Comparison of ENCODE assay signal across 8 mouse cellular contexts in genomic region chr10:81069836-81070235, GRCm38 (mm10). TPM values are rescaled to one million over a fixed set of nuclear protein-coding genes. Genes with fewer than 3 reads are reported as not detected.
DNase-seq lines count a peak whose midpoint lies in the region; ATAC-seq and TF ChIP-seq lines count a peak whose summit lies in the region.

Thop1 (plus strand) TSS chr10:81070035.

- DNase-seq in gastrocnemius, adult 8-10 months (ENCODE audit: low spot score in 2 of 2), result peak; percentile 91 to 98
- peak; percentile 99 for DNase-seq in hindlimb bud, embryonic 11.5 days (ENCODE audit: extremely low spot score, low read depth, low spot score)
- peak; percentile 85 to 98 for DNase-seq in left cerebral cortex, adult 8-10 months (ENCODE audit: low spot score in 2 of 2)
- peak; percentile 99 for DNase-seq in right cerebral cortex, postnatal 10 days (ENCODE audit: low spot score in 2 of 2)
- DNase-seq in urinary bladder, postnatal 25 days (ENCODE audit: low spot score), result peak; percentile 94

- peak; percentile 99 for ATAC-seq in activated CD4-positive, CD25-positive, alpha-beta regulatory T cell, adult 4 months

- no peak within 1 kb of the TSS for H3K27ac ChIP-seq in cortical plate, adult 2 months (ENCODE audit: insufficient read depth, low read length)

- TF ChIP-seq CTCF in cortical plate, adult 2 months (IDR thresholded peaks at IDR 0.05; ENCODE audit: extremely low read depth, insufficient read depth, low read length), result no peak

- peaks cover 3% of the 10 kb centered on the region; the same call in 1 of the 2 replicates for H3K4me1 ChIP-seq in cortical plate, adult 2 months (ENCODE audit: control insufficient read depth, insufficient read depth, low read length)
- H3K4me1 ChIP-seq in megakaryocyte, embryonic 14.5 days, result peaks cover 59% of the 10 kb centered on the region

- TF ChIP-seq POLR2A in cortical plate, adult 2 months (IDR thresholded peaks at IDR 0.05; ENCODE audit: extremely low read depth, insufficient read depth, low read length), result peak; percentile 89

- H3K27me3 ChIP-seq in megakaryocyte, embryonic 14.5 days (replicated peaks), result no peaks in the 10 kb centered on the region

- H3K9me3 ChIP-seq in megakaryocyte, embryonic 14.5 days, result no peaks in the 10 kb centered on the region

- peak within 1 kb of the TSS; percentile 43 for H3K4me3 ChIP-seq in cortical plate, adult 2 months (ENCODE audit: insufficient read depth, low read length)
- peak within 1 kb of the TSS; percentile 95 for H3K4me3 ChIP-seq in megakaryocyte, embryonic 14.5 days (replicated peaks)

- peaks cover 33% of the 10 kb centered on the region for H3K36me3 ChIP-seq in megakaryocyte, embryonic 14.5 days (replicated peaks; ENCODE audit: low read length)

RNA-seq across cellular contexts. Expression of gene Thop1, which starts in this region (rescaled TPM):
- polyA plus RNA-seq in activated CD4-positive, CD25-positive, alpha-beta regulatory T cell, adult 4 months (2017; shearing (Covaris generic)), result 1 to 10 TPM; 2.8 to 4.5 TPM
- 66.2 and 68.5 TPM in 2 replicates for polyA plus RNA-seq in cortical plate, adult 2 months (2012; rRNA removed)
- 10 to 100 TPM; 21.7 to 24.1 (median 22.9) TPM for total RNA-seq in gastrocnemius, adult 8-10 months (2022)
- 10 to 100 TPM; 37.2 to 47.4 (median 43.3) TPM for total RNA-seq in left cerebral cortex, adult 8-10 months (2022)
- polyA plus RNA-seq in megakaryocyte, embryonic 14.5 days (2012; ENCODE audit: insufficient read depth, low replicate concordance), result 62.3 and 65.0 TPM in 2 replicates

Comparison
In these comparisons a context has a peak if more than half of its experiments do, and no peak if none do; other contexts are left out.
1. RNA of gene Thop1 (polyA plus RNA-seq): 66.2 to 68.5 TPM in cortical plate, adult 2 months and 62.3 to 65.0 TPM in megakaryocyte, embryonic 14.5 days; 2.8 to 4.5 TPM in activated CD4-positive, CD25-positive, alpha-beta regulatory T cell, adult 4 months; every median in the first group is over 10 times any median in the second.
2. Peak in every context shown above with its lines, with median percentiles within 50 percentile points of each other: DNase-seq.